Mouse (Mus musculus): ENCODE data around the gene Ski. TPM values are rescaled to one million over a fixed set of nuclear protein-coding genes. Genes with fewer than 3 reads are reported as not detected.
A peak's percentile ranks its signal among the peaks of the same experiment; 100 is the strongest.

The Ski gene
- total and polyA plus RNA-seq, 2 experiments from 2014 or later, result 8.8 to 69.8 TPM

GRCm38 (mm10) chr4:155219271-155220212 lies 2.9 kb downstream of the Ski start:
- Histone ChIP-seq H3K4me2 (ENCODE audit: low read depth, low read length) (peak overlapping the region; percentile 100), H3K36me3 (ENCODE audit: insufficient read depth, low read length) (no peaks in the 10 kb centered on the region), H3K4me3 (ENCODE audit: low read length) (peak overlapping the region; percentile 83), H3K9ac (replicated peaks; ENCODE audit: low read length) (peak overlapping the region; percentile 93; the same call in 1 of the 2 replicates), H3K4me1 (ENCODE audit: insufficient read depth, low read length) (peaks cover 50% of the 10 kb centered on the region), H3K9me3 (ENCODE audit: low read length) (no peaks in the 10 kb centered on the region), H3K27me3 (ENCODE audit: insufficient read depth, low read length) (no peaks in the 10 kb centered on the region), H3K27ac (no peak overlapping the region)
- DNase-seq (ENCODE audit: low spot score) (no peak), ATAC-seq (no peak)
- WGBS, result 39% methylated on average over 12 of the region's 12 CpGs
- TF ChIP-seq CTCF (IDR thresholded peaks at IDR 0.05; ENCODE audit: low read depth), result no peak

GRCm38 (mm10) chr4:155218104-155218732 lies 4.2 kb downstream of the Ski start:
- H3K4me3 ChIP-seq (ENCODE audit: low read length), result 0 out of 2 replicates have a peak overlapping the region, but pooled peaks have one; percentile 83

GRCm38 (mm10) chr4:155217241-155218103 lies 4.9 kb downstream of the Ski start:
- no peaks in the 10 kb centered on the region for H3K27me3 ChIP-seq (ENCODE audit: insufficient read depth, low read length)
- H3K27ac ChIP-seq, result no peak overlapping the region
- no peak for DNase-seq (ENCODE audit: low spot score)
- ATAC-seq, result no peak
- H3K36me3 ChIP-seq (ENCODE audit: insufficient read depth, low read length), result no peaks in the 10 kb centered on the region
- WGBS, result 54% methylated on average over 12 of the region's 12 CpGs
- H3K9ac ChIP-seq (replicated peaks; ENCODE audit: low read length), result 0 out of 2 replicates have a peak overlapping the region, but pooled peaks have one; percentile 3
- H3K9me3 ChIP-seq (ENCODE audit: low read length), result no peaks in the 10 kb centered on the region
- peak overlapping the region; percentile 100 for H3K4me2 ChIP-seq (ENCODE audit: low read depth, low read length)
- no peak for TF ChIP-seq CTCF (IDR thresholded peaks at IDR 0.05; ENCODE audit: low read depth)
- H3K4me3 ChIP-seq (ENCODE audit: low read length), result no peak overlapping the region
- H3K4me1 ChIP-seq (ENCODE audit: insufficient read depth, low read length), result peaks cover 66% of the 10 kb centered on the region

More at GRCm38 (mm10) chr4:155218104-155218732, 4.2 kb downstream of the Ski start:
- ATAC-seq (no peak), DNase-seq (ENCODE audit: low spot score) (no peak)
- Histone ChIP-seq H3K4me1 (ENCODE audit: insufficient read depth, low read length) (peaks cover 63% of the 10 kb centered on the region), H3K27me3 (ENCODE audit: insufficient read depth, low read length) (no peaks in the 10 kb centered on the region), H3K4me2 (ENCODE audit: low read depth, low read length) (peak overlapping the region; percentile 100), H3K9ac (replicated peaks; ENCODE audit: low read length) (no peak overlapping the region), H3K36me3 (ENCODE audit: insufficient read depth, low read length) (no peaks in the 10 kb centered on the region), H3K27ac (no peak overlapping the region), H3K9me3 (ENCODE audit: low read length) (no peaks in the 10 kb centered on the region)
- WGBS, result 69% methylated on average over 9 of the region's 9 CpGs
- no peak for TF ChIP-seq CTCF (IDR thresholded peaks at IDR 0.05; ENCODE audit: low read depth)

GRCm38 (mm10) chr4:155215773-155216630 lies 6.4 kb downstream of the Ski start:
- ATAC-seq, result no peak
- 29% methylated on average over 12 of the region's 12 CpGs for WGBS

DNA sequence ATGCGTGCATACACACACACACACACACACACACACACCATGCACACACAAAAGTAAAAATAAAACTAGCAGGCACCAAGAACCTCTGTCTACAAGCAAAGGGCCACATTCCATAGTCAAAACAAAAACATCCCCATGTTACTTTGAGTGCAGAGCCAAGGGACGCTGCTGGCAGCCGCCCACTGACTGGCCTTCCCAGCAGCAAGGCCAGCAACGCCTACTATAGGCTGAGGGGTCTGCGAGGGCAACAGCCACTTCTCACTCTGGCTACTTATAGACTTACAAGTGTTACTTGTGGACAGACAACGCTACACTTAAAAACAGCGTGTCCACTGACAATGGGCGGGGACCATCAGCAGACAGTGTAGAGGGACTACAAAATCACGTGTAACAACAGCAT lies 7.2 kb downstream of the Ski start:
- DNase-seq (ENCODE audit: low spot score), result no peak
- no peak for TF ChIP-seq CTCF (IDR thresholded peaks at IDR 0.05; ENCODE audit: low read depth)
- Histone ChIP-seq H3K4me1 (ENCODE audit: insufficient read depth, low read length) (peaks cover 65% of the 10 kb centered on the region), H3K9ac (replicated peaks; ENCODE audit: low read length) (no peak overlapping the region), H3K36me3 (ENCODE audit: insufficient read depth, low read length) (no peaks in the 10 kb centered on the region), H3K4me2 (ENCODE audit: low read depth, low read length) (peak overlapping the region; percentile 100), H3K9me3 (ENCODE audit: low read length) (no peaks in the 10 kb centered on the region), H3K27me3 (ENCODE audit: insufficient read depth, low read length) (no peaks in the 10 kb centered on the region), H3K27ac (no peak overlapping the region), H3K4me3 (ENCODE audit: low read length) (no peak overlapping the region)
- WGBS, result 42% methylated on average over 9 of the region's 9 CpGs
- ATAC-seq, result no peak

More at GRCm38 (mm10) chr4:155215773-155216630, 6.4 kb downstream of the Ski start:
- Histone ChIP-seq H3K27ac (peak overlapping the region; percentile 42; the same call in 1 of the 2 replicates), H3K27me3 (ENCODE audit: insufficient read depth, low read length) (no peaks in the 10 kb centered on the region), H3K9me3 (ENCODE audit: low read length) (no peaks in the 10 kb centered on the region), H3K9ac (replicated peaks; ENCODE audit: low read length) (no peak overlapping the region), H3K4me2 (ENCODE audit: low read depth, low read length) (peak overlapping the region; percentile 100), H3K36me3 (ENCODE audit: insufficient read depth, low read length) (no peaks in the 10 kb centered on the region), H3K4me1 (ENCODE audit: insufficient read depth, low read length) (peaks cover 66% of the 10 kb centered on the region), H3K4me3 (ENCODE audit: low read length) (no peak overlapping the region)
- 0 out of 2 replicates have a peak, but pooled peaks have one; percentile 12 for TF ChIP-seq CTCF (IDR thresholded peaks at IDR 0.05; ENCODE audit: low read depth)
- DNase-seq (ENCODE audit: low spot score), result peak; percentile 42
